Mouse (Mus musculus): ENCODE results near the gene Ckmt2. TPM values are rescaled to one million over a fixed set of nuclear protein-coding genes. Genes with fewer than 3 reads are reported as not detected.

The Ckmt2 gene
- total and polyA plus RNA-seq, 3 experiments, result not detected

DNA sequence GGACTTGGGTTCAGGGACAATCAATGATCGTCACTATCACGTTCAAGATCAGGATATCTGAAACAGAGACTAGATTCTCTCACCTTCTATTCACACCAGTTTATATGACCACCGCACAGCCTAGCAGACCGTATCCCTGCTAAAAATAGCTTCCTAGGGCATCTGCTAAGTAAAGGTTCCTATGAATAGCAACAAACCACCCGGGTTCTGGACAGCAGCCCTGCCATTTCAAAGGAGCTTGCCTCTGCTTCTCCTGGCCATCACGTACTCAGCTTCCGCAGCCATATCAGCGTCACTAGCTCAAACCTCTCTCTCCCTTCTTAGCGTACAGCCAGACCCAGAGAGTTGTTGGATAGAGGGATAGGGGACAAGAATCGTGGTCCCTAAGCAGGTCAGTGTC lies 665 bp upstream of the Ckmt2 start:
- H3K36me3 ChIP-seq (replicated peaks in 1 of 2; ENCODE audit: control insufficient read depth in 1 of 2, insufficient read depth in 1 of 2, low read length in 1 of 2), result no peaks in the 10 kb centered on the region
- H3K9ac ChIP-seq (ENCODE audit: insufficient read depth, low read depth), result no peak overlapping the region
- no peak overlapping the region for H3K27ac ChIP-seq (ENCODE audit: insufficient read depth, low read depth)
- no peak for TF ChIP-seq USF2 (conservative IDR thresholded peaks at IDR 0.05; ENCODE audit: low read depth, low read length)
- TF ChIP-seq KAT2A (IDR thresholded peaks at IDR 0.05; ENCODE audit: insufficient replicate concordance, low read length), result no peak
- no peak for TF ChIP-seq ZKSCAN1 (IDR thresholded peaks at IDR 0.05; ENCODE audit: borderline replicate concordance, low read depth, low read length)
- no peak for TF ChIP-seq ZMIZ1 (IDR thresholded peaks at IDR 0.05; ENCODE audit: low read depth, low read length)
- no peak overlapping the region for H3K4me3 ChIP-seq (replicated peaks in 1 of 3; ENCODE audit: low read depth in 2 of 3, low read length in 2 of 3, poor library complexity in 1 of 3)
- dilution Hi-C loops (cut with MboI; ENCODE audit: extremely low pct_ligation_motif_present, extremely low pct_unique_long_range_greater_than_20kb, low sequenced_read_pairs) (no loop called here), in situ Hi-C loops (cut with MboI; ENCODE audit: low pct_ligation_motif_present, low pct_unique_long_range_greater_than_20kb, low sequenced_read_pairs) (no loop called here)
- no peak overlapping the region for H3K4me2 ChIP-seq (ENCODE audit: insufficient read depth, low read depth, poor library complexity, severe bottlenecking)
- H3K9me3 ChIP-seq (replicated peaks; ENCODE audit: low read length), result no peaks in the 10 kb centered on the region
- DNase-seq (ENCODE audit: extremely low read depth), result no peak
- H3K79me2 ChIP-seq (replicated peaks; ENCODE audit: control insufficient read depth, extremely low read depth, insufficient read depth, poor library complexity, severe bottlenecking), result no peaks in the 10 kb centered on the region
- H3K27me3 ChIP-seq (replicated peaks), result no peaks in the 10 kb centered on the region
- peaks cover 0 to 6% of the 10 kb centered on the region in 2 experiments; a peak in 1 of 4 replicates for H3K4me1 ChIP-seq (ENCODE audit: control insufficient read depth in 1 of 2, insufficient read depth in 2 of 2)

DNA sequence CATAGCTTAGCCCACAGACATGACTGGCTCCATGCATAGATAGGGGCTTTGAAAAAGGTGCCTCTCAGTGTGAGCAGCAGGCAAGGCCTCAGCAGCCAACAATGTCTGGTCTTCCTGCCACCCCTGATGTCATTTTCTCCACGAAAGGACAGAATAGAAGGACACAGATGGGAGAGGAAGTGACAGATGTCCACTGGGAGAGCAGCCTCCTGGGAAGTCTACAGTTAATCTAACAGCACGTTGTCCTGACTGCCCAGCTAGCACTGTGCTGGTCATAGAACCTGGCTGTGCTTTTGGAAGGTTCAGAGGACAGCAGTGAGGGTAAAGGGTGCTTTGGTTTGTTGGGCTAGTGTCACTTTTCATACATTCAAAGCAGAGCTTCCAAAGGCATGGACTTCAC lies 1.1 kb downstream of the Ckmt2 start:
- dilution Hi-C loops (cut with MboI; ENCODE audit: extremely low pct_ligation_motif_present, extremely low pct_unique_long_range_greater_than_20kb, low sequenced_read_pairs), result no loop called here
- no peak overlapping the region for H3K4me2 ChIP-seq (ENCODE audit: insufficient read depth, low read depth, poor library complexity, severe bottlenecking)

DNA sequence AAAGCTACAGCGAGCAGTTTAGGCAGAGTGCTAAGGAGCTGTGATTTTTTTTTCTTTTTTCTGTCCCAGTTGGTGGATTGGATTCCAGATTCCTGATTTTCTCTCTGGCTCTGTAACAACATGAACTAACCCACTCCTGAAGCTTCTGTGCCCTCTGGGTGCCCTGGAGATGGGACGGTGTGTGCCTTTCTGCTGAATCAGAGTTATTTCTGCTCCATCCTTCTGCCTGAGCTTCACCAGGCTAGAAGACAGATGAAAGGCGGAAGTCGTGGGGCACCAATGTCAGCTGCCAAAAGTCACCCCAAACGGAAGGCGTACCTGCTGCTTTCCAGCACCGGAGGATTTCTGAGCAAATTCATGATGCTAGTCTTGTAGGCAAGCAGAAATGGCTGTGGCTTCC lies 2.1 kb downstream of the Ckmt2 start:
- no peak overlapping the region for H3K27ac ChIP-seq (ENCODE audit: insufficient read depth, low read depth)
- H3K4me3 ChIP-seq (replicated peaks in 1 of 3; ENCODE audit: low read depth in 2 of 3, low read length in 2 of 3, poor library complexity in 1 of 3), result no peak overlapping the region
- no peak overlapping the region for H3K4me2 ChIP-seq (ENCODE audit: insufficient read depth, low read depth, poor library complexity, severe bottlenecking)
- dilution Hi-C loops (cut with MboI; ENCODE audit: extremely low pct_ligation_motif_present, extremely low pct_unique_long_range_greater_than_20kb, low sequenced_read_pairs), result no loop called here
- no peak for TF ChIP-seq MXI1 (IDR thresholded peaks at IDR 0.05; ENCODE audit: low read depth, low read length)
- no peak for TF ChIP-seq POLR2A (IDR thresholded peaks at IDR 0.05; ENCODE audit: low read depth, low read length)
- no peak for TF ChIP-seq CTCF (conservative IDR thresholded peaks at IDR 0.05 in 1 of 2, IDR thresholded peaks at IDR 0.05 in 1 of 2; ENCODE audit: low read depth in 2 of 2, low read length in 2 of 2)
- TF ChIP-seq RAD21 (IDR thresholded peaks at IDR 0.05; ENCODE audit: low read depth, low read length), result no peak
- no peak for TF ChIP-seq MYC (IDR thresholded peaks at IDR 0.05; ENCODE audit: low read depth, low read length)
- no peak for TF ChIP-seq JUND (conservative IDR thresholded peaks at IDR 0.05; ENCODE audit: low read depth, low read length)
- TF ChIP-seq SMC3 (IDR thresholded peaks at IDR 0.05; ENCODE audit: low read depth, low read length), result no peak
- no peak for TF ChIP-seq IRF4 (IDR thresholded peaks at IDR 0.05; ENCODE audit: low read depth, low read length)
- TF ChIP-seq ZC3H11A (IDR thresholded peaks at IDR 0.05; ENCODE audit: low read depth, low read length), result no peak
- no peak for TF ChIP-seq NRF1 (IDR thresholded peaks at IDR 0.05; ENCODE audit: low read depth, low read length)
- no peak for TF ChIP-seq GABPA (IDR thresholded peaks at IDR 0.05; ENCODE audit: insufficient replicate concordance, low read depth, low read length)
- TF ChIP-seq ELF1 (IDR thresholded peaks at IDR 0.05; ENCODE audit: low read depth, low read length), result no peak
- no peak for TF ChIP-seq TCF12 (IDR thresholded peaks at IDR 0.05; ENCODE audit: low read depth, low read length)
- TF ChIP-seq MAX (IDR thresholded peaks at IDR 0.05; ENCODE audit: low read length), result no peak
- TF ChIP-seq SIN3A (IDR thresholded peaks at IDR 0.05; ENCODE audit: low read length), result no peak
- no peak for TF ChIP-seq CHD2 (IDR thresholded peaks at IDR 0.05; ENCODE audit: low read length)
- no peak overlapping the region for H3K9ac ChIP-seq (ENCODE audit: insufficient read depth, low read depth)
- no peaks in the 10 kb centered on the region for H3K36me3 ChIP-seq (replicated peaks in 1 of 2; ENCODE audit: control insufficient read depth in 1 of 2, insufficient read depth in 1 of 2, low read length in 1 of 2)
- no peaks in the 10 kb centered on the region for H3K27me3 ChIP-seq (replicated peaks)
- no peak for DNase-seq (ENCODE audit: extremely low read depth)
- no peaks in the 10 kb centered on the region for H3K9me3 ChIP-seq (replicated peaks; ENCODE audit: low read length)
- in situ Hi-C loops (cut with MboI; ENCODE audit: low pct_ligation_motif_present, low pct_unique_long_range_greater_than_20kb, low sequenced_read_pairs), result no loop called here
- no peaks in the 10 kb centered on the region for H3K79me2 ChIP-seq (replicated peaks; ENCODE audit: control insufficient read depth, extremely low read depth, insufficient read depth, poor library complexity, severe bottlenecking)
- peaks cover 0 to 16% of the 10 kb centered on the region in 2 experiments; a peak in 2 of 4 replicates for H3K4me1 ChIP-seq (ENCODE audit: control insufficient read depth in 1 of 2, insufficient read depth in 2 of 2)

More for the DNA sequence above, 1.1 kb downstream of the Ckmt2 start:
- Histone ChIP-seq H3K9ac (ENCODE audit: insufficient read depth, low read depth) (no peak overlapping the region), H3K9me3 (replicated peaks; ENCODE audit: low read length) (no peaks in the 10 kb centered on the region), H3K27ac (ENCODE audit: insufficient read depth, low read depth) (no peak overlapping the region), H3K4me3 (replicated peaks in 1 of 3; ENCODE audit: low read depth in 2 of 3, low read length in 2 of 3, poor library complexity in 1 of 3) (no peak overlapping the region), H3K36me3 (replicated peaks in 1 of 2; ENCODE audit: control insufficient read depth in 1 of 2, insufficient read depth in 1 of 2, low read length in 1 of 2) (no peaks in the 10 kb centered on the region), H3K4me1 (ENCODE audit: control insufficient read depth in 1 of 2, insufficient read depth in 2 of 2) (peaks cover 0 to 14% of the 10 kb centered on the region in 2 experiments; a peak in 2 of 4 replicates), H3K27me3 (replicated peaks) (no peaks in the 10 kb centered on the region), H3K79me2 (replicated peaks; ENCODE audit: control insufficient read depth, extremely low read depth, insufficient read depth, poor library complexity, severe bottlenecking) (no peaks in the 10 kb centered on the region)
- no peak for DNase-seq (ENCODE audit: extremely low read depth)
- TF ChIP-seq POLR2A (IDR thresholded peaks at IDR 0.05; ENCODE audit: low read depth, low read length), result no peak
- TF ChIP-seq ZNF384 (IDR thresholded peaks at IDR 0.05; ENCODE audit: low read depth, low read length), result no peak
- TF ChIP-seq CTCF (conservative IDR thresholded peaks at IDR 0.05 in 1 of 2, IDR thresholded peaks at IDR 0.05 in 1 of 2; ENCODE audit: low read depth in 2 of 2, low read length in 2 of 2), result no peak
- TF ChIP-seq MAZ (IDR thresholded peaks at IDR 0.05; ENCODE audit: low read depth, low read length), result no peak
- in situ Hi-C loops (cut with MboI; ENCODE audit: low pct_ligation_motif_present, low pct_unique_long_range_greater_than_20kb, low sequenced_read_pairs), result no loop called here

Measured in CH12.LX (cell line).